Mouse (Mus musculus): ENCODE data around the gene Rpl27.

The Rpl27 gene

GRCm38 (mm10) chr11:101469155-101469554, 27.1 kb downstream of the Rpl27 start:
- ChIA-PET POLR2A (interaction anchor here (0.6 to 24.0 kb wide), 25 partner anchors 9 to 405 kb away, joined by 3 to 550 read pairs (median 11); partner anchors contain the start of genes Rpl27 (in 3 of the 4), Brca1 (in 2 of the 4), Nbr1 (in 2 of the 4) and Rdm1 (in 2 of the 4)), CTCF (interaction anchor here in 3 of 4 experiments (0.5 to 1.5 kb wide), 6 partner anchors 10 to 318 kb away, joined by 3 to 6 read pairs (median 3); no protein-coding TSS in a partner anchor)

GRCm38 (mm10) chr11:101470206-101470605, 28.1 kb downstream of the Rpl27 start:
- ChIA-PET POLR2A (interaction anchor here in 3 of 4 experiments (1.0 to 24.0 kb wide), 18 partner anchors 11 to 130 kb away, joined by 3 to 550 read pairs (median 6); partner anchors contain the start of genes Rpl27 (in 3 of the 3), Gm11634 (in 1 of the 3), Ifi35 (in 1 of the 3) and Tmem106a (in 1 of the 3)), CTCF (interaction anchor here in 3 of 4 experiments (0.6 to 2.0 kb wide), 5 partner anchors 9 to 146 kb away, joined by 3 to 8 read pairs (median 5); partner anchors contain the start of gene Aoc2 (in 1 of the 3))

DNA sequence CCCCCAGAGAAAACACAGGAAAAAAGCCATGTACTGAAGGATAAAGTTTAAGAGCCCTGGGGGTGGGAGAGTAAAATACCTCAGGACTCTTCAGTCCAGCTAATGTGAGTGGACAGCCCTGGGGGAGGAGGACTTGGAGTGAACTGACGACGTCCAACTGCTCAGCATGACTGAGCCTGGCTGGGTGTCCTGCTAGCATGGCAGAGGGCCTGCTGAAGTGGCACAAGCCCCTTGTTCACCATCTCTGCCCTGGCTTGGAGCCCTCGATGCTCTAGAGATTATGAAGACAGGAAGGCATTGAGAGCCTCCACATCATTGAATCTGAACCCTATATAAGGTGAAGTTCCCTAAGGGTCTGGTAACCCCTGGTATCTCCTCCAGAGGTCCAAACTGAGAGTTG, 29.8 kb downstream of the Rpl27 start:
- CTCF ChIA-PET, result interaction anchor here in 1 of 4 experiments (1.0 to 2.0 kb wide), 3 partner anchors 103 to 118 kb away, joined by 3 to 5 read pairs (median 3); no protein-coding TSS in a partner anchor

GRCm38 (mm10) chr11:101472336-101472735, 30.2 kb downstream of the Rpl27 start:
- POLR2A ChIA-PET, result interaction anchor here in 3 of 4 experiments (0.6 to 24.0 kb wide), 10 partner anchors 9 to 635 kb away, joined by 3 to 550 read pairs (median 6); partner anchors contain the start of genes Rpl27 (in 2 of the 3), Gm11634 (in 1 of the 3) and Ifi35 (in 1 of the 3)
- CTCF ChIA-PET, result interaction anchor here in 1 of 4 experiments (1.3 kb wide), 1 partner anchor 102 kb away, joined by 3 read pairs; no protein-coding TSS in a partner anchor

More for the DNA sequence above, 29.8 kb downstream of the Rpl27 start:
- POLR2A ChIA-PET, result interaction anchor here in 3 of 4 experiments (0.6 to 24.0 kb wide), 16 partner anchors 9 to 310 kb away, joined by 3 to 550 read pairs (median 4); partner anchors contain the start of genes Rpl27 (in 2 of the 3), Gm11634 (in 1 of the 3) and Ifi35 (in 1 of the 3)

- POLR2A ChIA-PET, result interaction anchor here in 1 of 4 experiments (0.7 to 24.0 kb wide), 7 partner anchors 9 to 184 kb away, joined by 3 to 550 read pairs (median 4); partner anchors contain the start of genes Brca1, Ifi35 and Rpl27
- CTCF ChIA-PET, result interaction anchor here in 2 of 4 experiments (0.6 kb wide), 2 partner anchors 110 to 600 kb away, joined by 3 read pairs; no protein-coding TSS in a partner anchor
Measured at GRCm38 (mm10) chr11:101473686-101474085, 31.6 kb downstream of the Rpl27 start.

DNA sequence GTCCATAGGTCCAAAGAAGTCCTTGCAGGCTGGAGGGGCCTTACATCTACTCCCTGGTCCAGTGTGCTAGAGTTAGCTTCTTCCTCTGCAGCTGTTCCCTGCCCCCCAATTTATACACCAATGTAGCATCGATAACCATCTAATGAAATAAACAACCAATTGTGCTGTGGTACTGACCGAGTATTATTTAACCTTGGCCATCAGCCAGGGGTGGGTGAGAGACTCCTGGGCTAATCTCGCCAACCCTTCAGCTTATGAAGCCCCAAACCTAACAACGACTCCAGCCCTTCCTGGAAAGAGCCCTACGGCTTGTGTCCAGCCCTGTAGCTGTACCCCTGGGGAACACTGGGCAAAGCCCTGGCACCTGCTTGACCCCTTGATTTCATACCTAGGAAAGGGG, 32.2 kb downstream of the Rpl27 start:
- ChIA-PET CTCF (interaction anchor here in 1 of 4 experiments (0.6 kb wide), 1 partner anchor 109 kb away, joined by 3 read pairs; no protein-coding TSS in a partner anchor), POLR2A (interaction anchor here in 2 of 4 experiments (0.9 to 24.0 kb wide), 8 partner anchors 9 to 126 kb away, joined by 3 to 550 read pairs (median 4); partner anchors contain the start of genes Brca1 (in 1 of the 2), Ifi35 (in 1 of the 2), Rnd2 (in 1 of the 2) and Rpl27 (in 1 of the 2))

DNA sequence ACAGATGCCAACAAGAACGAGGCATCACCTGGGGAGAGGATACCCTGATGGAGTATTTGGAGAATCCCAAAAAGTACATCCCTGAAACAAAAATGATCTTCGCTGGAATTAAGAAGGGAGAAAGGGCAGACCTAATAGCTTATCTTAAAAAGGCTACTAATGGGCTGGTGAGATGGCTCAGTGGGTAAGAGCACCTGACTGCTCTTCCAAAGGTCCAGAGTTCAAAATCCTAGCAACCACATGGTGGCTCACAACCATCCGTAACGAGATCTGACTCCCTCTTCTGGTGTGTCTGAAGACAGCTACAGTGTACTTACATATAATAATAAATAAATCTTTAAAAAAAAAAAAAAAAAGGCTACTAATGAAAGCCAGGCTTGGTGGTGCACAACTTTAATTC, 34.3 kb downstream of the Rpl27 start:
- CTCF ChIA-PET, result interaction anchor here in 2 of 4 experiments (0.6 to 0.7 kb wide), 4 partner anchors 43 to 152 kb away, joined by 3 to 5 read pairs (median 4); no protein-coding TSS in a partner anchor
- POLR2A ChIA-PET, result interaction anchor here in 2 of 4 experiments (0.8 to 4.9 kb wide), 6 partner anchors 8 to 124 kb away, joined by 3 to 31 read pairs (median 7); partner anchors contain the start of gene Rpl27 (in 1 of the 2)

- ChIA-PET POLR2A (interaction anchor here in 3 of 4 experiments (0.5 to 5.8 kb wide), 21 partner anchors 9 to 188 kb away, joined by 3 to 74 read pairs (median 6); partner anchors contain the start of genes Rpl27 (in 3 of the 3), Rnd2 (in 2 of the 3), Vat1 (in 2 of the 3) and Arl4d (in 1 of the 3)), CTCF (interaction anchor here in 2 of 4 experiments (0.6 to 1.6 kb wide), 6 partner anchors 9 to 420 kb away, joined by 3 to 5 read pairs (median 4); partner anchors contain the start of gene Rpl27 (in 1 of the 2))
Measured at GRCm38 (mm10) chr11:101477194-101477551, 35.1 kb downstream of the Rpl27 start.

GRCm38 (mm10) chr11:101477552-101478211, 35.6 kb downstream of the Rpl27 start:
- CTCF ChIA-PET, result interaction anchor here in 3 of 4 experiments (0.6 to 1.6 kb wide), 8 partner anchors 10 to 420 kb away, joined by 3 to 5 read pairs (median 4); partner anchors contain the start of genes Rnd2 (in 1 of the 3) and Rpl27 (in 1 of the 3)
- POLR2A ChIA-PET, result interaction anchor here in 3 of 4 experiments (0.6 to 5.8 kb wide), 29 partner anchors 9 to 187 kb away, joined by 3 to 74 read pairs (median 4); partner anchors contain the start of genes Rpl27 (in 3 of the 3), Rnd2 (in 2 of the 3), Vat1 (in 2 of the 3) and Arl4d (in 1 of the 3)

GRCm38 (mm10) chr11:101479171-101479635, 37.1 kb downstream of the Rpl27 start:
- POLR2A ChIA-PET, result interaction anchor here in 3 of 4 experiments (0.6 to 5.8 kb wide), 37 partner anchors 8 to 847 kb away, joined by 3 to 74 read pairs (median 4); partner anchors contain the start of genes Rpl27 (in 2 of the 3), Tmem106a (in 2 of the 3), Vat1 (in 2 of the 3) and Nbr1 (in 1 of the 3)
- CTCF ChIA-PET, result interaction anchor here in 3 of 4 experiments (0.5 to 1.5 kb wide), 8 partner anchors 9 to 97 kb away, joined by 3 to 4 read pairs (median 3); partner anchors contain the start of genes Rnd2 (in 1 of the 3) and Rpl27 (in 1 of the 3)

GRCm38 (mm10) chr11:101480912-101481311, 38.8 kb downstream of the Rpl27 start:
- ChIA-PET CTCF (interaction anchor here in 1 of 4 experiments (1.0 to 2.0 kb wide), 2 partner anchors 14 to 116 kb away, joined by 3 to 8 read pairs; partner anchors contain the start of gene Vat1), POLR2A (interaction anchor here in 2 of 4 experiments (0.6 to 7.4 kb wide), 16 partner anchors 10 to 157 kb away, joined by 3 to 78 read pairs (median 8); partner anchors contain the start of genes Nbr1 (in 2 of the 2), Rpl27 (in 2 of the 2), Brca1 (in 1 of the 2) and Rnd2 (in 1 of the 2))

DNA sequence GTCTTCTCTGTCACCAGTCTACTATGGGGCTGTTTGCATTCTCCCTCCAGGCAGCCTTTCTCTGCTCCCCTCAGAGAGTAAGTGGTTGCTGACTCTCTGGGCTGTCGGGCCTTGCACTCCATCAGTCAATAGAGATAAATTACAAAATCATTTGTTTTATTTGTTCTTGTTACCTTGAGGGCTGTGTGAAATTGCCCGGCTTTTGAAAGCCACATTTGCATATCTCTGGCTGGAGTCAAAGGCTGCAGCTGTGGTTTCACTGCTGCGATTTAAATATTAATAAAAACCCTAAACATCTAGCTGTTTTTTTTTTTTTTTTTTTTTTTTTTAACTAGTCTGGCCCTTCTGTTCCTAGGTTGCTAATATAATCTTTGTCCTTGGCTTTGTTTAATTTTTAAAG, 41.7 kb downstream of the Rpl27 start:
- ChIA-PET CTCF (interaction anchor here in 3 of 4 experiments (0.6 to 2.6 kb wide), 6 partner anchors 15 to 150 kb away, joined by 3 to 11 read pairs (median 6); no protein-coding TSS in a partner anchor), POLR2A (interaction anchor here in 3 of 4 experiments (0.6 to 7.4 kb wide), 25 partner anchors 10 to 1239 kb away, joined by 3 to 78 read pairs (median 7); partner anchors contain the start of genes Brca1 (in 2 of the 3), Nbr1 (in 2 of the 3) and Rpl27 (in 2 of the 3))

DNA sequence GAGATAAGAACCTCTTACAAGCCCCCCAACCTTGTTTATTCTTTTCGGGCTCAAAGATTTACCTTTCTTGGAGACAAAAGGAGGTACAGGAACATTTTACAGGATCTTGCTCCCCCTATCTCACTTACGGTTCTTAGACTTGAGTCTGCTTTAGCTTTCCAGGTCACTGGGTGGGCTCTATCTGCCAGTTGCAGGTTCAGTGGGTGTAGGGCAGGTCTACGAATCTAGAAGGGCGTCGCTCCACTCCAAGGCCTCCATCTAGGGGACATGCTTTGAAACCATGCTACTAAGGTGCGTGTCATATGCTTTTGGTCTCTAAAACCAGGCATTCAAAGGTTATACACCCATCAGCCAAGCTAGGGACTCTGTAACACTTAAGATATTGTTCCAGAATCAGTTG, 42.1 kb downstream of the Rpl27 start:
- ChIA-PET CTCF (interaction anchor here in 2 of 4 experiments (0.6 to 2.6 kb wide), 4 partner anchors 17 to 92 kb away, joined by 4 to 11 read pairs (median 4); no protein-coding TSS in a partner anchor), POLR2A (interaction anchor here (0.6 to 7.4 kb wide), 28 partner anchors 10 to 1239 kb away, joined by 3 to 78 read pairs (median 6); partner anchors contain the start of genes Brca1 (in 2 of the 4), Nbr1 (in 2 of the 4), Rpl27 (in 2 of the 4) and Cntnap1 (in 1 of the 4))

- CTCF ChIA-PET, result interaction anchor here in 3 of 4 experiments (0.7 to 2.6 kb wide), 5 partner anchors 17 to 91 kb away, joined by 4 to 11 read pairs (median 7); no protein-coding TSS in a partner anchor
- POLR2A ChIA-PET, result interaction anchor here (0.6 to 7.4 kb wide), 30 partner anchors 9 to 314 kb away, joined by 3 to 78 read pairs (median 6); partner anchors contain the start of genes Brca1 (in 2 of the 4), Nbr1 (in 2 of the 4), Rpl27 (in 2 of the 4) and Cntnap1 (in 1 of the 4)
Measured at GRCm38 (mm10) chr11:101484814-101485213, 42.7 kb downstream of the Rpl27 start.

DNA sequence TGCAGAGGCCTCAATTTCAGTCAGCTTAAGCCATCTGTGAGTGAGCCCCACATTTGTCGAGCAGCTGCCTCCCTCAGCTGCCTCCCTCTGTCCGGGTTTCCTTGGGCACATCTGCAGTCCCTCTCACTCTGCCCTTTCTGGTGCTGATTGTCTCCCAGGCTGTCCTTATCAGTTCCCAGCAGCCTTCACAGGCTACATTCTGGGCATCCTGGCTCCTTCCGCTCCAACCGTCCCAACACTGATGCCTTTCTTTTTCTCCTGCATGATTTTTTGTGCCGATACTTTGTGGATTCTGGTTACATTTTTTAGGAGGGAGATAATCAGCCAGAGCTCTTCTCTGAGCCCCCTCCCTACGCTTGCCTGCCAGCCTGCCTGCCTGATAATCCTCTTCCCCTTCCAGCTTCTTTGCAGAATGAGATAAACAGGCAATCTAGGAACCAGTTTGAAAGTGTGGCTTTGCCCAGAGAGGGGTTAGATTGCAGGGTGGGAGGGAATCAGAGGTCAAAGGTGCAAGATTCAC, 43.5 kb downstream of the Rpl27 start:
- ChIA-PET CTCF (interaction anchor here in 2 of 4 experiments (1.4 to 2.6 kb wide), 3 partner anchors 18 to 89 kb away, joined by 3 to 11 read pairs (median 7); no protein-coding TSS in a partner anchor), POLR2A (interaction anchor here (0.6 to 7.4 kb wide), 30 partner anchors 11 to 254 kb away, joined by 3 to 78 read pairs (median 5); partner anchors contain the start of genes Brca1 (in 2 of the 4), Nbr1 (in 2 of the 4), Rpl27 (in 2 of the 4) and Tmem106a (in 1 of the 4))

DNA sequence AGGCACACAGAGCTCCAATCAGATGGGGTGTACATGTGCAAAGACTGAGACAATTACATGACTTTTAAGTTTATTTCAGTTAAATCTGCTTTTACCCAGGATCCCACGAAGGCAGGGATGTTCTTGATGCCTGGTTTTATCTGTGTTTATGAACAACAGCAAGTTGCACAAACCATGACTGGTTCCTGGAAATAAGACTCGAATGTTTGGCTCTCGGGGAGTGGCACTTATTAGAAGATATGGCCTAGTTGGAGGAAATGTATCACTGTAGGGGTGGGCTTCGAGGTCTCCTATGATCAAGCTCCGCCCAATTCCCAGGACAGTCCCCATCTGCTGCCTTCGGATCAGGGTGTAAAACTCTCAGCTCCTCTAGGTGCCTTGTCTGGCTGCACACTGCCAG, 44.0 kb downstream of the Rpl27 start:
- CTCF ChIA-PET, result interaction anchor here in 2 of 4 experiments (1.4 to 1.5 kb wide), 2 partner anchors 19 to 88 kb away, joined by 3 to 7 read pairs; no protein-coding TSS in a partner anchor
- POLR2A ChIA-PET, result interaction anchor here (0.6 to 7.4 kb wide), 24 partner anchors 8 to 535 kb away, joined by 3 to 78 read pairs (median 6); partner anchors contain the start of genes Brca1 (in 2 of the 4), Nbr1 (in 2 of the 4), Rpl27 (in 2 of the 4) and Tmem106a (in 1 of the 4)
